Mouse (Mus musculus): Measurements from ENCODE around the gene Gm44596.

DNA sequence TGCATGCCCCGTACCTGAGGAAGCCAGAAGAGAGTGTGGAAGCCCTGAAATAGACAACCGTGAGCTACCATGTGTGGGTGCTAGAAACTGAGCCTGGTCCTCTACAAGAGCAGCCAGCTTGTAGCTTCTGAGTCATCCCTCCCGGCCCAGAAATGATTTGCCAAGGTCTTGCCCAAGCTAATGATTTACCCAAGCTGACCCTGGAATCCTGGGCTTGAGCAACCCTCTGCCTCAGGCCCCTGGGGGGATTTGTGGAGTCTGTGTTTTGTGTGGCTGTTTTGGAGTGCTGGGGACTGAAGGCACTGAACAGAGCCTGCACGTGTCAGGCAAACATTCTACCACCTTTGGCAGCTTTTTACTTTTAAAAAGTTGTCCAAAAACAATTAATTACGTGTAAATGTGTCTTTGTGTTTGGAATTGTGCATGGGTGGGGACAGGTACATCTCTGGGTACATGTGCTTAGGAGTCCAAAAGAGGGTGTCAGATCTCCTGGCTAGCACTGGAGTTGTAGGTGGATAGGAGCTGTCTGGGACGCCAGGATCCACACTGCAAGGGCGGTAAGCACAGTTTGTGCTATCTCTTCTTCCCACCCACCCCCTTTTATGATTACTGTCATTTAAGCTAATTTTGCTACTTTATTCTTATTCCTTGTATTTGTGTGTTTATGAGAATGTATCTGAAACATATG, 22.4 kb downstream of the Gm44596 start:
- no peak for TF ChIP-seq POLR2A (IDR thresholded peaks at IDR 0.05; ENCODE audit: insufficient read depth, low read depth, low read length)
- no peak for TF ChIP-seq CTCF (IDR thresholded peaks at IDR 0.05)
- no peak for TF ChIP-seq EP300 (IDR thresholded peaks at IDR 0.05; ENCODE audit: insufficient read depth, low read depth, low read length)

Data from heart, adult 2 months (tissue).